Mouse (Mus musculus) thymus, adult 2 months (tissue): ENCODE data around the gene Rdh9.

Source experiments
- CTCF ChIP-seq: fragments of 200-500 bp; IDR thresholded peaks from 2 replicates; pipeline ENCODE4 v1.5.1; 2012; ENCODE audit warnings: mild to moderate bottlenecking, control low read depth, low read length, moderate library complexity, borderline replicate concordance; ENCODE audit not compliant: control insufficient read depth, poor library complexity, insufficient read depth; ENCODE audit errors: extremely low read depth
- POLR2A ChIP-seq: fragments of 200-500 bp; IDR thresholded peaks from 2 replicates; pipeline ENCODE4 v1.6.1; 2012; ENCODE audit warnings: mild to moderate bottlenecking, low read length, control low read depth, moderate library complexity; ENCODE audit not compliant: control insufficient read depth, poor library complexity, insufficient read depth; ENCODE audit errors: extremely low read depth

GRCm38 (mm10) chr10:127745886-127746285 is 30.3 kb upstream of the Rdh9 start:
- TF ChIP-seq CTCF (no peak), POLR2A (no peak)
